Mouse (Mus musculus): ENCODE measurements at regions not wholly inside any gene's neighbourhood (a gene's known extent, or its start where the extent isn't known, plus 50 kb on each side); places are given as distances from the start of the nearest gene placed in this dataset.

DNA sequence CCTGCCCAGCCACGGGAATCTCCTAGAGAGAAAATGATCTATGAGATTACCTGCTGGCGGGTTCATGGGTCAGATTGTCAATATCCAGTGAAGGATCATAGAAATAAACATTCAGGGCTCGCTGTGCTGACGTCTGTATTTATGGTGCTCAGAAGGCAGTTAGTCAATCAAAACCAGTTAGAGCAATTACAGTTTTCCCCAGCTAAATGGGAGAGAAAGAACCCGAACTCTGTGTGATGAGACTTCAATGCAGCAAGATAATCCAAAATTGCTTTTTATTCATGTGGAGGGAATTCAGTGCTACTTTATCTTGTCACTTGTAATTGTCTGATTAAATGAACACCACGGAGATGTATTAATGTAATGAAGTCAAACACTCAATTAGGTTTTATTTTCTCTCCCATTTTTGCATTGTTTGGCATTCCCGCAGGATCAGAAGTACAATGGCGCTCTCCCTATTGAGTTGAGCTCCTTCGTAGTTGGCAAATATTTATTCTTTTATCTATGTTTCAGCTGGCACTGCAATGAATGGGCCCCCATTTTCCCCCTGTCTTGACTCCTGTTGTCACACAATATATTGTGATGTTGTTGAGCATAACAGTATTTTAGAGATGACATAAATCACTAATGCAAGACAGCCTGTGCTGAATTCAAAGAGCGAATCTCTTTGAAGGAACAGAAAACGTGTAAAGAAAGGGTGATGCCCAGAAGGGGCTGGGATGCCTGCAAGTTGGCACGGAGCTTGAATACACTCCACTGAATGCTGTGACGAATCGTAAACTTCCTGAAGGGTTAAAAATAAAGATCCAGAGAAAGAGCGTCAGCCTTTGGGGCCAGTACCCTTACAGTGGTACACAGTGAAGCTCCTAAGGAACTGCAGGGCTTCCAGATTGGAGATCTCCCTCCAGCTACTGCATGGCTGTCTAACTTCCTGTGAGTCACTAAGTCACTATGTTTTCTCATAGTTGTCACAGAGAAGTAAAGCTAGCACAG is 183.0 kb upstream of the Rhobtb1 start:
- H3K4me1 ChIP-seq (ENCODE audit: control insufficient read depth, insufficient read depth, low read length) = no peaks in the 10 kb centered on the region
- no peak for TF ChIP-seq CTCF (IDR thresholded peaks at IDR 0.05; ENCODE audit: control insufficient read depth, insufficient read depth, low read length)
- H3K27ac ChIP-seq (ENCODE audit: control insufficient read depth, insufficient read depth, low read depth, low read length, poor library complexity) = no peak overlapping the region
- H3K4me3 ChIP-seq (replicated peaks; ENCODE audit: control insufficient read depth, low read depth, low read length) = no peak overlapping the region
- WGBS = 82% methylated on average over 15 of the region's 15 CpGs

GRCm38 (mm10) chr10:68970521-68970920 is 180.7 kb upstream of the Rhobtb1 start:
- TF ChIP-seq POLR2A (IDR thresholded peaks at IDR 0.05; ENCODE audit: borderline replicate concordance, control insufficient read depth, low read depth, low read length) (no peak), CTCF (IDR thresholded peaks at IDR 0.05; ENCODE audit: control insufficient read depth, insufficient read depth, low read length) (no peak)
- WGBS = 46% methylated on average over 2 of the region's 2 CpGs
- Histone ChIP-seq H3K27ac (ENCODE audit: control insufficient read depth, insufficient read depth, low read depth, low read length, poor library complexity) (no peak overlapping the region), H3K4me1 (ENCODE audit: control insufficient read depth, insufficient read depth, low read length) (no peaks in the 10 kb centered on the region), H3K4me3 (replicated peaks; ENCODE audit: control insufficient read depth, low read depth, low read length) (no peak overlapping the region)

DNA sequence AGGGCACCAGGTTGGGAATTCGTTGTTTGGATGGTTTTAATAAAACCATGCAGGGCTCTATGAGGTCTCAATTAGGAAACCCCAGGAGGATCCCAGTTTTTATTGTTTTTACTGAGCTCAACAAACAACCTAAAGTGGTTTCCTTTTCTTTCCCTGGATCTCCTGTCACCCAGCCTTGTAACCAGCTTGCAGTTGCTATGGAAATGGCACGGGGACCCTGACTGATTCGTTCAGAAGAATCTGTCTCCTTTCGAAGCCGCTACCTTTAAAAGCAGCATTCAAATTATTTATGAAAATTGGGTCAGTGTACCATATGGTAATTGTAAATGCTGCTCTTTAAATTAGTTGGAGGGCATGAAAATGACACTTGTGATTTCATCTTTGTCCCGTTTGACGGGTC is 176.5 kb upstream of the Rhobtb1 start:
- H3K4me3 ChIP-seq (replicated peaks; ENCODE audit: control insufficient read depth, low read depth, low read length) = no peak overlapping the region
- WGBS = 84% methylated on average over 7 of the region's 7 CpGs
- H3K4me1 ChIP-seq (ENCODE audit: control insufficient read depth, insufficient read depth, low read length) = no peaks in the 10 kb centered on the region
- TF ChIP-seq CTCF (IDR thresholded peaks at IDR 0.05; ENCODE audit: control insufficient read depth, insufficient read depth, low read length) = no peak
- no peak for TF ChIP-seq POLR2A (IDR thresholded peaks at IDR 0.05; ENCODE audit: borderline replicate concordance, control insufficient read depth, low read depth, low read length)
- no peak overlapping the region for H3K27ac ChIP-seq (ENCODE audit: control insufficient read depth, insufficient read depth, low read depth, low read length, poor library complexity)

GRCm38 (mm10) chr10:68976443-68977025 is 174.7 kb upstream of the Rhobtb1 start:
- TF ChIP-seq CTCF (IDR thresholded peaks at IDR 0.05; ENCODE audit: control insufficient read depth, insufficient read depth, low read length) (no peak), POLR2A (IDR thresholded peaks at IDR 0.05; ENCODE audit: borderline replicate concordance, control insufficient read depth, low read depth, low read length) (no peak)
- WGBS = 74% methylated on average over 10 of the region's 10 CpGs
- Histone ChIP-seq H3K4me3 (replicated peaks; ENCODE audit: control insufficient read depth, low read depth, low read length) (no peak overlapping the region), H3K4me1 (ENCODE audit: control insufficient read depth, insufficient read depth, low read length) (no peaks in the 10 kb centered on the region), H3K27ac (ENCODE audit: control insufficient read depth, insufficient read depth, low read depth, low read length, poor library complexity) (no peak overlapping the region)

DNA sequence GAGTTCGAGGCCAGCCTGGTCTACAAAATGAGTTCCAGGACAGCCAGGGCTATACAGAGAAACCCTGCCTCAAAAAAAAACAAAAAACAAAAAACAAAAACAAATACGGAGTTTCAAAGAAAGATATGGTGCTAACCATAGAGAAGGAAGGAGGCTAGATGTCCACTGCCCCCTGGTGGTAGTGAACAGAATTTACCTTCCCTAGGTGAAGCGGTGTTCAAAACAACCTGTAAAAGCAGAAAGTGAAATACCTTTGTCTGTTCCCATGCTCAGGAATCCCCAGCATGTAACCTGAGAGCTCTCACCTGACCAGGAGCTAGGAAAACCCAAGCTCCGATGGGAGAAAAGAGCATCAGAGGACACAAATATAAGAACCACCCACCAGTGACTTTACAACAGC is 173.1 kb upstream of the Rhobtb1 start:
- 41% methylated on average over 4 of the region's 4 CpGs for WGBS

GRCm38 (mm10) chr10:68979949-68980348 is 171.3 kb upstream of the Rhobtb1 start:
- TF ChIP-seq CTCF (IDR thresholded peaks at IDR 0.05; ENCODE audit: control insufficient read depth, insufficient read depth, low read length) (no peak), POLR2A (IDR thresholded peaks at IDR 0.05; ENCODE audit: borderline replicate concordance, control insufficient read depth, low read depth, low read length) (no peak)
- H3K4me1 ChIP-seq (ENCODE audit: control insufficient read depth, insufficient read depth, low read length) = no peaks in the 10 kb centered on the region
- WGBS = 87% methylated on average over 7 of the region's 7 CpGs
- H3K27ac ChIP-seq (ENCODE audit: control insufficient read depth, insufficient read depth, low read depth, low read length, poor library complexity) = no peak overlapping the region
- no peak overlapping the region for H3K4me3 ChIP-seq (replicated peaks; ENCODE audit: control insufficient read depth, low read depth, low read length)

More for the DNA sequence above, 173.1 kb upstream of the Rhobtb1 start:
- H3K27ac ChIP-seq (ENCODE audit: control insufficient read depth, insufficient read depth, low read depth, low read length, poor library complexity) = no peak overlapping the region
- H3K4me1 ChIP-seq (ENCODE audit: control insufficient read depth, insufficient read depth, low read length) = no peaks in the 10 kb centered on the region
- TF ChIP-seq POLR2A (IDR thresholded peaks at IDR 0.05; ENCODE audit: borderline replicate concordance, control insufficient read depth, low read depth, low read length) = no peak
- no peak for TF ChIP-seq CTCF (IDR thresholded peaks at IDR 0.05; ENCODE audit: control insufficient read depth, insufficient read depth, low read length)
- no peak overlapping the region for H3K4me3 ChIP-seq (replicated peaks; ENCODE audit: control insufficient read depth, low read depth, low read length)

DNA sequence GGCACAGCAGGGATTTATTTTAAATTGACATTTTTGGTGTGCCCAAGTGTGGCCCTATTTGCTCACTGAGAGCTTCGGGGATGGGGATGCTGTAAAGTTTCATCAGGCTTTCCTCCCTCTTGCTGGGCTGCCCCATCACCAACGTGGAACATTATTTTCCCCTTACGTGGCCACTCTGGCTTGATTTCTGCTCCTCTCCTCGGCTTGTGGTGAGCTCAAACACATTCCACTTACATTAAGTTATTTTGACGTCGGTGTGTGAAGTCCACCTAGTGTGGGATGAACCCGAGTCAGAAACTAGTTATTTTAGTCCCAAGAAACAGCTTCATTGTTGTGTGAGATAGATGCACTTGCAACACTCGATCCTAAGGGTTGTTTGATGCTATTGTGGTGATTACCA is 168.9 kb upstream of the Rhobtb1 start:
- Histone ChIP-seq H3K4me1 (ENCODE audit: control insufficient read depth, insufficient read depth, low read length) (no peaks in the 10 kb centered on the region), H3K4me3 (replicated peaks; ENCODE audit: control insufficient read depth, low read depth, low read length) (no peak overlapping the region), H3K27ac (ENCODE audit: control insufficient read depth, insufficient read depth, low read depth, low read length, poor library complexity) (no peak overlapping the region)
- no peak for TF ChIP-seq CTCF (IDR thresholded peaks at IDR 0.05; ENCODE audit: control insufficient read depth, insufficient read depth, low read length)
- no peak for TF ChIP-seq POLR2A (IDR thresholded peaks at IDR 0.05; ENCODE audit: borderline replicate concordance, control insufficient read depth, low read depth, low read length)
- 77% methylated on average over 8 of the region's 8 CpGs for WGBS

GRCm38 (mm10) chr10:68990584-68990983 is 160.7 kb upstream of the Rhobtb1 start:
- H3K4me3 ChIP-seq (replicated peaks; ENCODE audit: control insufficient read depth, low read depth, low read length) = no peak overlapping the region
- 88% methylated on average over 6 of the region's 6 CpGs for WGBS
- H3K27ac ChIP-seq (ENCODE audit: control insufficient read depth, insufficient read depth, low read depth, low read length, poor library complexity) = no peak overlapping the region
- no peak for TF ChIP-seq CTCF (IDR thresholded peaks at IDR 0.05; ENCODE audit: control insufficient read depth, insufficient read depth, low read length)
- TF ChIP-seq POLR2A (IDR thresholded peaks at IDR 0.05; ENCODE audit: borderline replicate concordance, control insufficient read depth, low read depth, low read length) = no peak
- no peaks in the 10 kb centered on the region for H3K4me1 ChIP-seq (ENCODE audit: control insufficient read depth, insufficient read depth, low read length)

All from bone marrow, adult 2 months (tissue).